Mouse (Mus musculus) liver, embryonic 11.5 days (tissue): ENCODE measurements around the gene Il1a. TPM values are rescaled to one million over a fixed set of nuclear protein-coding genes. Genes with fewer than 3 reads are reported as not detected.
A peak's percentile ranks its signal among the peaks of the same experiment; 100 is the strongest.

Experiments used
- ATAC-seq: fragments of 200-750 bp; cut with Nextera tagmentation; replicated peaks from 2 replicates; pipeline ENCODE4 v1.8.0; 2017; ENCODE audit warnings: moderate number of reproducible peaks, mild to moderate bottlenecking, moderate TSS enrichment, moderate library complexity; ENCODE audit not compliant: low FRiP score
- DNase-seq: peaks from one replicate; pipeline ENCODE4 v3.0.0-alpha.2; 2017; ENCODE audit warnings: low spot score
- H3K27ac ChIP-seq: fragments of 300-500 bp; sonication (generic); 2 replicates; pipeline ENCODE4 v1.5.1; 2014; ENCODE audit warnings: mild to moderate bottlenecking, low read depth, low read length, control low read depth
- H3K27me3 ChIP-seq: fragments of 300-500 bp; sonication (generic); replicated peaks from 2 replicates; pipeline ENCODE4 v1.6.1; 2014; ENCODE audit warnings: low read length, mixed read lengths; ENCODE audit not compliant: control insufficient read depth, insufficient read depth
- H3K36me3 ChIP-seq: fragments of 300-500 bp; sonication (generic); 2 replicates; pipeline ENCODE4 v1.6.1; 2014; ENCODE audit warnings: mild to moderate bottlenecking, low read length, moderate library complexity, mixed read lengths; ENCODE audit not compliant: control insufficient read depth, insufficient read depth
- H3K4me1 ChIP-seq: fragments of 300-500 bp; sonication (generic); replicated peaks from 2 replicates; pipeline ENCODE4 v1.6.1; 2014; ENCODE audit warnings: low read length, mixed read lengths; ENCODE audit not compliant: control insufficient read depth, insufficient read depth
- H3K4me2 ChIP-seq: fragments of 300-500 bp; sonication (generic); 2 replicates; pipeline ENCODE4 v1.6.1; 2014; ENCODE audit warnings: mild to moderate bottlenecking, control low read depth, moderate library complexity
- H3K4me3 ChIP-seq: fragments of 300-500 bp; sonication (generic); 2 replicates; pipeline ENCODE4 v1.5.1; 2014; ENCODE audit warnings: low read depth, low read length, control low read depth
- H3K9ac ChIP-seq: fragments of 300-500 bp; sonication (generic); 2 replicates; pipeline ENCODE4 v1.6.1; 2014; ENCODE audit warnings: low read depth, low read length, control low read depth
- H3K9me3 ChIP-seq: fragments of 300-500 bp; sonication (generic); 2 replicates; pipeline ENCODE4 v1.6.1; 2016; ENCODE audit warnings: low read length, inconsistent platforms, mixed read lengths; ENCODE audit not compliant: control insufficient read depth
- WGBS: fragments of 180-500 bp; shearing (Covaris S2); extraction: QIAGEN DNeasy Blood & Tissue Kit; methylation state at CpG from one replicate; pipeline ENCODE4 v1.1.7; 2014; 5-methylcytosine and 5-hydroxymethylcytosine counted together
- polyA plus RNA-seq: library from polyadenylated mRNA; unstranded; fragments of >200 nt; fragmentation: Nextera tagmentation; extraction: Ambion mirVana; gene quantifications from 2 replicates; pipeline ENCODE4 v1.2.1, GENCODE M21; 2014

The Il1a gene
- 2.2 and 2.5 TPM in 2 replicates for polyA plus RNA-seq

- WGBS = 71% methylated on average over 7 of the region's 7 CpGs
- 0 out of 2 replicates have a peak, but pooled peaks cover 3% of the 10 kb centered on the region for H3K27me3 ChIP-seq
- H3K36me3 ChIP-seq = no peaks in the 10 kb centered on the region
- H3K4me1 ChIP-seq = no peaks in the 10 kb centered on the region
- no peak for DNase-seq
- no peak within 1 kb of the TSS for H3K9ac ChIP-seq
- no peak within 1 kb of the TSS for H3K4me2 ChIP-seq
- no peaks in the 10 kb centered on the region for H3K9me3 ChIP-seq
- no peak within 1 kb of the TSS for H3K27ac ChIP-seq
- no peak within 1 kb of the TSS for H3K4me3 ChIP-seq
- ATAC-seq = no peak
These were observed at the start of gene Il1a for GRCm38 (mm10) chr2:129309836-129310235. Il1a (minus strand) TSS chr2:129309972.

- Histone ChIP-seq H3K4me1 (no peaks in the 10 kb centered on the region), H3K27ac (no peak overlapping the region), H3K9me3 (no peaks in the 10 kb centered on the region), H3K9ac (no peak overlapping the region), H3K36me3 (no peaks in the 10 kb centered on the region), H3K4me3 (no peak overlapping the region), H3K27me3 (no peaks in the 10 kb centered on the region), H3K4me2 (no peak overlapping the region)
- DNase-seq (no peak), ATAC-seq (no peak)
- WGBS = 59% methylated on average over 6 of the region's 6 CpGs
These were observed 28.4 kb upstream of the Il1a start for GRCm38 (mm10) chr2:129338138-129338621.

GRCm38 (mm10) chr2:129333471-129333870 is 23.7 kb upstream of the Il1a start:
- no peak for DNase-seq
- Histone ChIP-seq H3K27me3 (no peaks in the 10 kb centered on the region), H3K9me3 (no peaks in the 10 kb centered on the region), H3K9ac (no peak overlapping the region), H3K27ac (no peak overlapping the region), H3K4me2 (no peak overlapping the region), H3K4me3 (no peak overlapping the region), H3K36me3 (no peaks in the 10 kb centered on the region), H3K4me1 (no peaks in the 10 kb centered on the region)
- 67% methylated on average over 4 of the region's 4 CpGs for WGBS
- no peak for ATAC-seq

- 43% methylated on average over 13 of the region's 13 CpGs for WGBS
- no peak overlapping the region for H3K9ac ChIP-seq
- no peaks in the 10 kb centered on the region for H3K4me1 ChIP-seq
- DNase-seq (no peak), ATAC-seq (no peak)
- peak overlapping the region; percentile 38 for H3K27ac ChIP-seq
- H3K36me3 ChIP-seq = no peaks in the 10 kb centered on the region
- no peaks in the 10 kb centered on the region for H3K9me3 ChIP-seq
- no peak overlapping the region for H3K4me3 ChIP-seq
- H3K4me2 ChIP-seq = 0 out of 2 replicates have a peak overlapping the region, but pooled peaks have one; percentile 9
- no peaks in the 10 kb centered on the region for H3K27me3 ChIP-seq
These were observed 20.8 kb upstream of the Il1a start for GRCm38 (mm10) chr2:129330540-129330939.

GRCm38 (mm10) chr2:129330024-129330423 is 20.3 kb upstream of the Il1a start:
- WGBS = 38% methylated on average over 7 of the region's 7 CpGs
- H3K4me3 ChIP-seq = no peak overlapping the region
- H3K27ac ChIP-seq = peak overlapping the region; percentile 38
- DNase-seq (no peak), ATAC-seq (no peak)
- H3K4me1 ChIP-seq = no peaks in the 10 kb centered on the region
- H3K4me2 ChIP-seq = 0 out of 2 replicates have a peak overlapping the region, but pooled peaks have one; percentile 9
- H3K9me3 ChIP-seq = no peaks in the 10 kb centered on the region
- H3K36me3 ChIP-seq = no peaks in the 10 kb centered on the region
- no peaks in the 10 kb centered on the region for H3K27me3 ChIP-seq
- H3K9ac ChIP-seq = no peak overlapping the region

- H3K4me2 ChIP-seq = no peak overlapping the region
- H3K9me3 ChIP-seq = no peaks in the 10 kb centered on the region
- 82% methylated on average over 4 of the region's 4 CpGs for WGBS
- no peak for ATAC-seq
- no peaks in the 10 kb centered on the region for H3K27me3 ChIP-seq
- no peak overlapping the region for H3K4me3 ChIP-seq
- no peaks in the 10 kb centered on the region for H3K36me3 ChIP-seq
- no peaks in the 10 kb centered on the region for H3K4me1 ChIP-seq
- no peak overlapping the region for H3K27ac ChIP-seq
- DNase-seq = no peak
- H3K9ac ChIP-seq = no peak overlapping the region
These were observed 18.5 kb upstream of the Il1a start for GRCm38 (mm10) chr2:129328238-129328637.

- H3K9me3 ChIP-seq = no peaks in the 10 kb centered on the region
- no peaks in the 10 kb centered on the region for H3K4me1 ChIP-seq
- H3K9ac ChIP-seq = no peak overlapping the region
- H3K27me3 ChIP-seq = no peaks in the 10 kb centered on the region
- H3K4me3 ChIP-seq = no peak overlapping the region
- ATAC-seq = no peak
- H3K4me2 ChIP-seq = no peak overlapping the region
- no peak overlapping the region for H3K27ac ChIP-seq
- 76% methylated on average over 3 of the region's 3 CpGs for WGBS
- no peaks in the 10 kb centered on the region for H3K36me3 ChIP-seq
- no peak for DNase-seq
These were observed 14.4 kb upstream of the Il1a start for GRCm38 (mm10) chr2:129324216-129324615.

- no peak overlapping the region for H3K4me3 ChIP-seq
- no peaks in the 10 kb centered on the region for H3K27me3 ChIP-seq
- 66% methylated on average over 1 of the region's 1 CpGs for WGBS
- H3K27ac ChIP-seq = no peak overlapping the region
- ATAC-seq (no peak), DNase-seq (no peak)
- no peak overlapping the region for H3K4me2 ChIP-seq
- H3K9me3 ChIP-seq = no peaks in the 10 kb centered on the region
- no peaks in the 10 kb centered on the region for H3K4me1 ChIP-seq
- H3K9ac ChIP-seq = no peak overlapping the region
- H3K36me3 ChIP-seq = no peaks in the 10 kb centered on the region
These were observed 12.4 kb upstream of the Il1a start for GRCm38 (mm10) chr2:129322117-129322635.

- ATAC-seq (no peak), DNase-seq (no peak)
- 57% methylated on average over 8 of the region's 8 CpGs for WGBS
- H3K27me3 ChIP-seq = no peaks in the 10 kb centered on the region
- no peak overlapping the region for H3K4me2 ChIP-seq
- no peaks in the 10 kb centered on the region for H3K36me3 ChIP-seq
- H3K9me3 ChIP-seq = no peaks in the 10 kb centered on the region
- H3K27ac ChIP-seq = no peak overlapping the region
- H3K4me1 ChIP-seq = no peaks in the 10 kb centered on the region
- H3K4me3 ChIP-seq = no peak overlapping the region
- no peak overlapping the region for H3K9ac ChIP-seq
These were observed 10.3 kb upstream of the Il1a start for GRCm38 (mm10) chr2:129320033-129320605.
